Mouse (Mus musculus) frontal cortex, postnatal 25 days (tissue): ENCODE data around the gene Zfp719.

ENCODE experiments used
- DNase-seq, 2 experiments: peaks; one replicate each; pipeline ENCODE4 v3.0.0; 2022; ENCODE audit warnings: low spot score in 2 of 2

The Zfp719 gene

GRCm38 (mm10) chr7:43607743-43608287 lies 28.4 kb downstream of the Zfp719 start:
- no peak for DNase-seq

DNA sequence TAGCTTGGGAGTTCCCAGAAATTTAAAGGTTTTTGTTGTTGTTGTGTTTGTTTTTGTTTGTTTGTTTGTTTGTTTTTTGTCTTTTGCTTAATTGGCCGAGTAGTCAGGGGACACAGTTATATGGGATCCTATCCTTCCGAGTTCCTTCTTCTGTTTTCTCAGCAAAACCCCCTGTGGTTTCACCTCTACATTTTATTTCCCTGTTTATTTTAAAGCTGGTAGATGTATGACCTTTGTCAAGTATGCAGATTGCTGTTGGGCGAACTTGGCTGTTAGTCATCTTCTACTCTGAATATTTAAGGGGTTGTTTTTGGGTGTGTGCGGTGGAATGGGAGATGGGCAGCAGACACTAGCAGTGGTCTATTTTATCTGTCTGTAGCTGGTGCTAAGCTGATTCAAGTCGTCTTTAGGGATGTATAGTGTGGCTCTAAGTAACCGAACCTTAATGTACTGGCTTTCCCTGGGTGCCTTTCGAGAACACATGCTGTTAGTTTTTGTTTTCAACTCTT lies 29.0 kb downstream of the Zfp719 start:
- no peak for DNase-seq

DNA sequence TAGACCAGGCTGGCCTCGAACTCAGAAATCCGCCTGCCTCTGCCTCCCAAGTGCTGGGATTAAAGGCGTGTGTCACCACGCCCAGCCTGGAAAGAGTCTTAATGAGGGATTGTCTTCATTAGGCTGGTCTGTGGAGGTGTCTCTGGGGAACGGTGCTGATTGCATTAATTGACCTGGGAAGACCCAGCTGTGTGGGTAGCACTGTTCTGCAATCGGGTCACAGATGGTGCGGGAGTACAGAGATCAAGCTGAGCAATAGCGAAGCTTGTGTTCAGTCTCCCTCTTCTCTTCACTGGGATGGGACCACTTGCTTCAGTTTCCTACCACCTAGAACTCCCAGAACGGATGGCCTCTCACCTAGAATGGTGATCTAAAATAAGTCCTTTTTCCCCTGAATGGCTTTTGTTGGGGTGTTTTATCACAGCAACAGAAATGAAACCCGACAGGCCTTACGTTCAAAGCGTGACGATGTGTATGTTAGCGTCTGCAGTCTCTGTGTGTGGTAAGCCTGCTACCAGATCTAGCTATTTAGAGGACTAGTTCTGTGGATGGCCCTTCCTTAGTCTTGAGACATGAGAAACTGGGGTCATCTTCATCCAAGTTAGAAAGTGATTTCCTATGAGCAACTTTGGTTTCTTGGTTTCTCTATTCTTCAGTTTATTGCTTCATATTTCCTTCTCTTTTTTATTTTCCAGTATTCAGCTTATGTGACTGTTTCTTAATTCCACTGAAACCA lies 34.6 kb downstream of the Zfp719 start:
- no peak for DNase-seq

GRCm38 (mm10) chr7:43622927-43623326 lies 43.5 kb downstream of the Zfp719 start:
- no peak for DNase-seq

DNA sequence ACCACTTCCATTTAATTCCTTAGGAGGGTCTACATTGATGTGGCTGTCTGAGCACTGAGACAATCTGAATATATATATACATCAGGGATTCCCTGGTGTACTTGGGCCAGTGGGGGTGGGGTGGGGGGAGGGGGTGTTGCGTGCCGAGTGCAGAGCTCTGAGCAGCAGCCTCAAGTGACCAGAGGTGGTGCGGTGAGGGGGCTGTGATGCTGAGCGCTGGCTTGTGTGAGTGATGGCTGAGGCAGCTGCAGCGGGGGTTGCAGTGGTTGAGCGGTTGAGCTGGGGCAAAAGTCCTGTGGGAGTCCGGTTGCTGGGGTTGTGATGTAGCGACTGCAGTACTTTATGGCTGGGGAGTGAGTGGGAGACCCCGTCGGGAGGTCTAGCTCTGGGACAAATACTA lies 44.4 kb downstream of the Zfp719 start:
- DNase-seq: no peak

DNA sequence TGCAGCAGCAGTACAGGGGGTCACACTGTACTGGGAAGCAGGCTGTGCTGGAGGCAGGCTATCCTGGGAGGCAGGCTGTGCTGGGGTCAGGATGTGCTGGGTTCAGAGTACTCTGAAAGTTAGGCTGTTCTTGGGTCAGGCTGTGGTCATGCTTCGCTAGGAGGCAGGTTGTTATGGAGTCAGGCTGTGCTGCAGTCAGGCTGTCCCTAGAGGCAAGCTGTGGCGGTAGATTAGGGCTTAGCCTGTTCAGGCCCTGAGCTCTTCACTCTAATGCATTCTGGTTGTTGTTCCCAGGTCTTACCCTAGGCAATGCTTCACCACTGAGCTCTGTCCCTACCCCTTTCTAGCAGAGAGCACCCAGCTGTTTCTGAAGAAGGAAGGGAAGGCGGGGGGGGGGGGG lies 45.7 kb downstream of the Zfp719 start:
- DNase-seq: no peak

DNA sequence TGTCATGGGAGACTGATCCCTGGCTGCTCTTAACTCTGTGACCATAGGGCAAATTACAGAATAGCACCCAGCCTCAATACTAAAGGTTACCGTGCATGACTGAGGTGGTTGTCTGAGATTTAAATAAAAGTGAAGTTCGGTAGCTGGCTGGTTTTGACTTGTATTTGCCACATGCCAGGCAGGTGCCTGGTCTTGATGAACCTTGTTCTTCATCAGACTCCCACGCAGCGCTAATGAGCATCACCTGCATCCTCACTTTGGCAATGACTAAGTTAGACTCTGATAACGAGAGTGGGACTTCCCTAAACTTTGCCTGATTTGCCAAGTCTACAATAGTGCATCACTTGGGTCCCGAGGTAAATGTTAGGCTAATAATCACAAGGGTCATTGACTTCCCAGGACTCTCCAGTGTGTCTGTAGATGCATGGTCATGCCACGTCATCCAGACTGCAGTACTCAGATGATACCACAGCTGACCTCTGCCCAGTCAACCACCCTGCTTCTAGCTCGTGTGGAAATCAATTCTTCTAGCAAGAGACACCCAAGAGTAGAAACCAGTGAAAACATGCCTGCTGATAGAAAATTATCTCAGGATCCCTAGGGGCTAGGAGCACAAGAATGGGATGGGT lies 46.5 kb downstream of the Zfp719 start:
- DNase-seq: no peak

GRCm38 (mm10) chr7:43633940-43634339 lies 54.5 kb downstream of the Zfp719 start:
- no peak for DNase-seq

DNA sequence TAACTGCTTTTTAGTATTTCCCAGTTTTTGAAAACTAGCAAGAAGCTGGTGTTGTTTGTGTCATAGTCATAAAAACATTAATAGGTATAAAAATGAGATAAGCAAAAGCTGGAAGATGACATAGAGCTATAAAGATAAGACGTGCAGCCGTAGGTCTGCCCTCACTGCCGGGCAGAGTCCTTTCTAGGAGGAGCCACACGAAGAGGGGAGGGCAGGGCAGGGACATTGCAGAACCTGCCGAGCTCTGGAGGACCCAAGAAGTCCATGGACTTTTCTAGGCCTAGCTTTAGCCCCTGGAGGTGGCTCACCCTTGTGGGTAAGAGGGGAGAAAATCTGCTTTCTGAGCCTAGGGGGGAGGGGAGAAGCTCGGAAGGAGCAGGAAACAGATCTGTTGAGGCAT lies 55.1 kb downstream of the Zfp719 start, which contains the start of gene Ceacam18:
TSS of gene Ceacam18 (plus strand) at position 208 of the 400 bp plus-strand sequence.
- DNase-seq: no peak

GRCm38 (mm10) chr7:43636194-43636593 lies 56.8 kb downstream of the Zfp719 start:
- no peak for DNase-seq

GRCm38 (mm10) chr7:43637118-43637517 lies 57.7 kb downstream of the Zfp719 start:
- DNase-seq: no peak

DNA sequence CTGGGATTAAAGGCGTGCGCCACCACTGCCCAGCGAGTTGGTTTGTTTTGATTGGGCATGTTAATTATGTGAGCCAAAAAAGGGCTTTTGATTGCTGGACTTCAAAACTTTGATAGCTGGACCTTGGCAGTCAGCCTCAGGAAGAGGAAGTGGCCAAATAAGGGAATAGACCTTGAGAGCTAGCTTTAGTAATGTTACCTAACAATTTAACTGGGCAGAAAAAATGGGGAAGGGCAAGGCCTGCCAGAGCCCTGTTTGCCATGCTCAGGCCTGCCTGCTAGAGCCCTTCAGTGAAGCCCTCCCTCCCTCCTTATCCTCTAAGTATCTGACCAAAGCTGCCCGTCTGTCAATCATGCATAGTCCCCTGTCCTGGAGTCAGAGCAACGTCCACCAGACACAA lies 63.2 kb downstream of the Zfp719 start:
- no peak for DNase-seq
